Mouse (Mus musculus): ENCODE data around the gene Rhpn2.

Gene Rhpn2

DNA sequence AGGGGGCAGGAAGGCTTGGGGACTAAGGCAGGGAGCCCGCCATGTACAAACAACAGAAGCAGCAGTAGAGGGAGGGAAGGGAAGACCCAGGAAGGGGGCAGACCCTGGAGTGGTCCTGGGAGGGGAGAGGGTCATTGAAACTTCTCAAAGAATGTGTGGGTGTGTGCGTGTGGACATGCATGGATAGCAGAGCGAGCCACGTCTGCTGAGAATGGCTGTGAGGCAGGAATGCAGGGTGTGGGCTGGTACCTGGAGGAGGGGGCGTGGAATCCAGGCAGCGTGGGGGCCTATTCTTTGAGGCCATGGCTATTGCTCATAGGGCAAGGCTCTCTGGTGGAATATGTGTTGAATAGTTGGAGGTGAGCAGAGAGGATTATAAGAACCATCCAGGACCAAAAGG, 54.7 kb downstream of the Rhpn2 start:
- in situ Hi-C loops (cut with MboI, MseI), result no loop called here

GRCm38 (mm10) chr7:35392935-35393334, 59.0 kb downstream of the Rhpn2 start:
- in situ Hi-C loops (cut with MboI, MseI), result no loop called here

DNA sequence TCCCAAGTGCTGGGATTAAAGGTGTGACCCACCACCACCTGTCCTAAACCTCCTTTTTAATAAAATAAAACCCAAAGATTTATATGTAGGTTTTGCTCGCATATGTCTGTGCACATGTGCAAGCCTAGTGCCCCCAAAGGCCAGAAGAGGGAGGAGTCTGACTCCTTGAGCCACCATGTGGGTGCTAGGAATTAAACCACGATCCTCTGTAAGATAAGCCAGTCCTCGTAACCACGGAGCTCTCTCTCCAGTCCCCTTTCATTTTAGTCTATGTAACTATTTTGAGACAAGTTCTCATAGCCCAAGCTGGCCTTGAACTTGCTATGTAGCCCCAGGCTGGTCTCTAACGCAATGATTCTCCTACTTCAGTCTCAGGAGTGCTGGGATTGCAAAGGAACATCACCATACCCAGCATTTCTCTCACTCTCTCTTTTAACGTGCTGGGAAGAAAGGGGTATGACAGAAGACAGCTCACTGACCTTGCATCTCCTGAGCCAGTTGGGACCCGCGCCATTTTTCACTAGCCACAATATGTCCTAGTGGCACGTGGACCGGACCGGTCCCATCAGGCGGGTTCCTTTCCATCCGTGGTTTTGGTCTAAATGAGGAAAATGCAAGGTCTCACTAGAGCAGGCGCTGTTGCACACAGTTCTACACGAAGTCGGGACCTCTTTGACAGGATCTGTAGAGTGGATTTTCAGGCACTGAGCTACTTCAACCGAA, 61.9 kb downstream of the Rhpn2 start:
- in situ Hi-C loops (cut with MboI, MseI), result loop anchor here (5.0 kb wide), 2 partner anchors 156 to 164 kb away; no protein-coding TSS in a partner anchor

DNA sequence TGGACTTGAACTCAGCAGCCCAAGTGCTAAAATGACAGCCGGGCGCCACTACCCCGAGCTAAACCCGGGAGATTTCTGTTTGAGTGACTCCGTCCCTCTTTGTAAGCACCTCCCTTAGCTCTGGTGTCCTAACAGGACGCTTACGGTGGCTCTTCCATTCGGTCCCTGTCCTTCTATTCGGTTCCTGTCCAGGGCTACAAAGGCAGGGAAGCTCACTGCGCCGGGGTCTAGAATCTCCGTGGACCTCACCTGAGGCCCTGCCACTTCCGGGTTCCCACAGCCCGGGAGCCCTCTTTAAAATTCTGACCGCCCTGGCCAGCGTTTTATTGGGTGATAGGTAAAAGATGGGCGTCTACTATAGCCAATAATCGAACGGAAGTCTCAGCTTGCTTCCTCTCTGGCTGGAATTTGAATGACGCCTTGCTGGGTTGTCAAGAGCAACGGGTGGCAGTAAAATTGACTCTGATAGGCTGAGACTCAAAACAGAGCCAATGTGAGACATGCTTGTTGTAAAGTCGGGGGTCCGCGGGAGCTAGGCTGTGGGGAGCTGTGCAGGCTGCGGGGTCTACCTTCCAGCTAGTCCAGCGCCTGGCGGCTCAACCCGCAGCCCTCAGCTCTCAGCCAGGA, 62.7 kb downstream of the Rhpn2 start, which contains the start of the genes Faap24 and Cep89:
Gene Faap24 (minus strand): TSS at position 295 of the 627 bp plus-strand sequence.
Gene Cep89 (plus strand): TSS at position 494 of the 627 bp plus-strand sequence.
- in situ Hi-C loops (cut with MboI, MseI), result loop anchor here (5.0 kb wide), 2 partner anchors 156 to 164 kb away; no protein-coding TSS in a partner anchor

- in situ Hi-C loops (cut with MboI, MseI), result loop anchor here (5.0 kb wide), 1 partner anchor 484 kb away; no protein-coding TSS in a partner anchor
These were observed 67.2 kb downstream of the Rhpn2 start for GRCm38 (mm10) chr7:35401169-35401568.

- in situ Hi-C loops (cut with MboI, MseI), result no loop called here
These were observed 81.3 kb downstream of the Rhpn2 start for GRCm38 (mm10) chr7:35415226-35415625.

DNA sequence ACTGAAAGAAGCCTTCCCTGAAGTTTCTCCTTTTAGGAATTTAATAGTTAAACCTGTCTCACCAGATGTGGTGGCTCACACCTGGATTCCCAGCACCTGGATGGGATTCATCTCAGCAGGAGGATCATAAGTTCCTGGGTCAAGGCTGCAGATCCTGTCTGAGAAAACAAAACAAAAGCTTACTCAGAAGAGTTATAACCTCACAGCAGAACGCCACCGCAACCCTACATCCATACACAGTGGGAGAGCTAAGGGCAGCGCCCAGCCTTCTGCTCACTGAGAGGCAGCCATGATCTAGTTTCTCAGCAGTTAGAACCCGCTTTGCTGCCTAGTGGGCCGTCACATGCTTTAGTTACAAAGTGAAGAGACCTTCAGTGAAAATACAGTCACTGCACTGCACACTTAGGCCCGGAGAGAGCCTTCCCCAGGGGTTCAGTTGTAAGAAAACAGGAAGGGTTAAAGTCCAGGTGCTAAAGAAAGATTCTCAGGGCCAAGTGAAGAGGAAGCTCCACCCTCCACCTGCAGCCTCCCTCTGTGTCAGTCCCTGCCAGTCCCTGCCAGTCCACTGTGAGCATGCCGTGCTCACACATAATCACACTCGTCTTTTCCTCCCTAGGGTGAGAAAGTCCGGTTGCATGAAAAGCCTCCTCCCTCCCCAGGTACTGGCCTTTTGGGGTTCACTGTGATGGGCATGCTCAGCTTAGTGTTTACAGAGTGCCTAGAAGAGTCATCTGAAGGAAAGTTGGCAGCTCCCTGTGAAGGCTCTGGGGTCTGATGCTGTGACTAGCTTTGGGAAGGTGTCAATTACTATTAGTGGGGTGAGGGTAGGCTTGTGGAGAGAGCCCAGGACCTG, 82.1 kb downstream of the Rhpn2 start:
- in situ Hi-C loops (cut with MboI, MseI), result no loop called here

GRCm38 (mm10) chr7:35416654-35416948, 82.6 kb downstream of the Rhpn2 start:
- in situ Hi-C loops (cut with MboI, MseI), result no loop called here

GRCm38 (mm10) chr7:35423071-35423470, 89.1 kb downstream of the Rhpn2 start:
- in situ Hi-C loops (cut with MboI, MseI), result no loop called here

- in situ Hi-C loops (cut with MboI, MseI), result no loop called here
These were observed 94.2 kb downstream of the Rhpn2 start for GRCm38 (mm10) chr7:35428146-35428545.

GRCm38 (mm10) chr7:35435266-35435665, 101.3 kb downstream of the Rhpn2 start:
- in situ Hi-C loops (cut with MboI, MseI), result no loop called here
